Mouse (Mus musculus): ENCODE measurements around the gene Rhof. TPM values are rescaled to one million over a fixed set of nuclear protein-coding genes. Genes with fewer than 3 reads are reported as not detected.

Gene Rhof
- polyA plus RNA-seq (2015; fragmentation: Nextera tagmentation; extraction: Ambion mirVana): 3.5 and 4.3 TPM in 2 replicates

DNA sequence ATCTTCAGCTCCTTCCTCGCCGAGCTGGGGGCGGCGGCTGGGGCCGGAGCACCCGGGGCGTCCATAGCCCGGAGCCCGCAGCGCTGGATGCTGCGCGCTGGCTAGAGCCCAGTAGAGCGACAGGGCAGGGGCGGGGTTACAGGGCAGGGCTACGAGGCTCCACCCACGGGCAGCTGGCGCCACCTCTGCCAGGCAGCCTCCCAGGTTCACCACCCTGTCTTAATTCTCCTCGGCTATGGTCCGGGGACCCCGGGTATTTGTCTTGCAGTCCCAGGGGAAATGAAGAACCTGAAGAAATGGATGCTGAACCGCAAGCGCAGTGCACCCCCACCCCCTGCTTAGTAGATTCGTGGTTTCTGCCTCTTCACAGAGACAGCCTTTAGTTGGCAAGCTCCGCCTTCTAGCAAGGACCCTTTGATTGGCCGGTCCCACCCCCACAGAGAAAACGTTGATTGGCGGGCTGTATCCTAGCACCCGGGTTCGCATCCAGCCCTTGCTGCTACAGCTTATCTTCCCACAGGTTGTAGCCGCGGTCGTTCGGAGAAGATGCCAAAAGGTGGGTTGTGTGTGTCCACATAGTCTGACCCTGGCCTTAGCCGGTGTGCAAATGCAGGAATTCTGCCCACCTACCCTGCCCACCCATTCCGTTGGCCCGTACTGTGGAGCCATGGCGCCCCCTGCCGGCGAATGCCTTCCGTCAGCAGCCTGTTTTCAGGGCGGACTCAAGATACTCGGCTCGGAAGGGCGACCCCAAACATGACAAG is at the start of gene Rhof:
Rhof (minus strand) TSS at position 385 of the 764 bp plus-strand sequence.

DNA sequence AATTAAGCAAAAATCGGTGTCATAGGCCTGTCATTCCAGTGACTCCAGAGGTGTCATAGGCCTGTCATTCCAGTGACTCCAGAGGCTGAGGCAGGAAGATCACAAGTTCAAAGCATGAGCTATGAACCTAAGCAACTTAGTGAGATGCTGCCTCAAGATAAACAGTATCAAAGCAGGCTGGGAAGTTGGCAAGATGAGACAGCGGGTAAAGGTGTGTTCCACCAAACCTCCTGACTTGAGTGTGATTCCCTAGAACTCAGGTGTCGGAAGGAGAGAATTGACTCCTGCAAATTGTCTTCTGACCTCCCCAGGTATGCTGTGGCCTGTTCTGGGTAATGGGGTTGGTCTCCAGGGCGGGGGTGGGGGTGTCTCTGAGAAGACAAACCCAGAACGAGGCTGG is 36.8 kb upstream of the Rhof start, which contains the start of gene Psmd9:
Psmd9 (plus strand) TSS at position 130 of the 400 bp plus-strand sequence.

DNA sequence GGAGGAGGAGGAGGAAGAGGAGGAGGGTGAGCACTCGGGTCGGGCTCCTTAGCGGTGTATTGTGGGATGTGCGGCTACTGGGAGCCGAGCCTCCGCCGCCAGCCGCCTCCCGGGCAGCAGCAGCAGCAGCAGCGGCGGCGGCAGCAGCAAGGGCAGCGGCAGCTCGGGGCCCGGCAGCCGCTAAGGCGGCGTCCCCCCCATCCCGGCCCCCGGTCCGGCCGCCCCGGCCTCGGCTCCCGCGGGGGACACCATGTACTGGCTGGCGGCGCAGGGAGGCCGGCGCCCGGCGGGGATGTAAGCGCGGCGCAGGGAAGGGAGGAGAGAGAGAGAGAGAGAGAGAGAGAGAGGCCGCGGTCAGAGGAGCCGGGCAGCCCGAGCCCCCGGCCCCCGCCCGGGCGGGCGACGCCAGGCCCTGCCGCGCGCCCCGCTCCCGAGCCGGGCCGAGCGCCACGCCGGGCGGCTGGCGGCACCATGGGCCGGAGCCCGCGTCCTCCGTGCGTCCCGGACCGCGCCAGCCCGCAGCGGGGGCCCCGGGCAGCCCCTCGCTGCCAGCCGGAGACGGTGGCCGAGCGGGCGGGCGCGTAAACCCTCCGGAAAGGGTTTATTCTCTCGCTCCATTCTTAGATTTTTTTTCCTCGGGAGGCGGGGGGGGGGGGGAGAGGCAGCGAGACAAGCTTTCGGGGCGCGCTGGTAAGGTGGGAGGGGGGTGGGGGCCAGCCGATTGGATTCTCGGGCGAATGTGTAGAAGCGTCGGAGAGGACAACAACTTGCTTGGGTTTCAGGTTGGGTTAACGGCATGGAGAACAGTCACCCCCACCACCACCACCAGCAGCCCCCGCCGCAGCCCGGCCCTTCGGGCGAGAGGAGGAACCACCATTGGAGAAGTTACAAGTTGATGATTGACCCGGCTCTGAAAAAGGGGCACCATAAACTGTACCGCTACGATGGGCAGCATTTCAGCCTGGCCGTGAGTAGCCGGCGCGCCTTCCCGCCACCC is 10.0 kb upstream of the Rhof start, which contains the start of gene Setd1b:
Setd1b (plus strand) TSS at position 33 of the 997 bp plus-strand sequence.

DNA sequence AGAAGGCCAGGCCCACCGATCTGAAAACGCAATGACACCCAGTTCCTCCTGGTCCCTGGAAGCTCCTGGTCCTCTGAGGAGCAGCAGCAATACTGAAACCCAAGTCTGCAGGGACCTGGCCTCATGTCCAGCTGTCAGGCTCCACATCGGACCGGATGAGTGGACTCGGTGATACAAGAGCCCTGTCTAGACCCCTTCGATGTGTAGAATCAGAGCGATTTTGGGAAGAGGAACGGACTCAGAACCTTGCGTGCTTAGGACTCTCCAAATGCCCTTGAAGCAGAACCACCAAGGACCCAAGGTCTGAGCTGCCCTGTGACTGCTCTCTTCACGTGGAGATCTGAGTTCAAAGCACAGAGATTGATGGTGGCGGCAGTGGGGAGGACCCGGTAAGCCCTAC is 64.4 kb downstream of the Rhof start, which contains the start of gene Tmem120b:
Tmem120b (plus strand) TSS at position 301 of the 400 bp plus-strand sequence.

Other genes with a start within 250 kb of the Rhof start
- 20.1 and 22.7 TPM in 2 replicates for gene Kdm2b, start 142.9 kb downstream of the Rhof start, polyA plus RNA-seq (2015; fragmentation: Nextera tagmentation; extraction: Ambion mirVana)
- 18.6 and 26.4 TPM in 2 replicates for gene Orai1, start 117.6 kb downstream of the Rhof start, polyA plus RNA-seq (2015; fragmentation: Nextera tagmentation; extraction: Ambion mirVana)
- 1.8 and 1.9 TPM in 2 replicates for gene Morn3, start 85.7 kb downstream of the Rhof start, polyA plus RNA-seq (2015; fragmentation: Nextera tagmentation; extraction: Ambion mirVana)
- gene Tmem120b, start 64.3 kb downstream of the Rhof start, polyA plus RNA-seq (2015; fragmentation: Nextera tagmentation; extraction: Ambion mirVana): 27.5 and 36.0 TPM in 2 replicates
- gene Setd1b, start 9.5 kb upstream of the Rhof start, polyA plus RNA-seq (2015; fragmentation: Nextera tagmentation; extraction: Ambion mirVana): 8.2 and 8.9 TPM in 2 replicates
- 130 and 142 TPM in 2 replicates for gene Psmd9, start 36.7 kb upstream of the Rhof start, polyA plus RNA-seq (2015; fragmentation: Nextera tagmentation; extraction: Ambion mirVana)
- gene Hpd, start 50.0 kb upstream of the Rhof start, polyA plus RNA-seq (2015; fragmentation: Nextera tagmentation; extraction: Ambion mirVana): 0.42 and 0.76 TPM in 2 replicates
- gene Wdr66, start 119.4 kb upstream of the Rhof start, polyA plus RNA-seq (2015; fragmentation: Nextera tagmentation; extraction: Ambion mirVana): 0.18 and 0.38 TPM in 2 replicates
- gene Bcl7a, start 211.1 kb upstream of the Rhof start, polyA plus RNA-seq (2015; fragmentation: Nextera tagmentation; extraction: Ambion mirVana): 9.9 and 11.7 TPM in 2 replicates

Data from spleen, postnatal 0 days (tissue).